Comparison of ENCODE assay signal across 8 mouse cellular contexts in genomic region chr2:30503677-30504621, GRCm38 (mm10). TPM values are rescaled to one million over a fixed set of nuclear protein-coding genes. Genes with fewer than 3 reads are reported as not detected.
A peak's percentile ranks its signal among the peaks of the same experiment; 100 is the strongest.
DNase-seq lines count a peak whose midpoint lies in the region; ATAC-seq and TF ChIP-seq lines count a peak whose summit lies in the region.

No protein-coding gene starts in this region.

- no peak overlapping the region for H3K9ac ChIP-seq in midbrain, postnatal 0 days (replicated peaks; ENCODE audit: low read length, poor library complexity, severe bottlenecking)

- 38% methylated on average over 23 of the region's 23 CpGs for WGBS in midbrain, postnatal 0 days

- H3K27me3 ChIP-seq in midbrain, postnatal 0 days (ENCODE audit: insufficient read depth, low read length): no peaks in the 10 kb centered on the region

- H3K4me1 ChIP-seq in midbrain, postnatal 0 days (ENCODE audit: insufficient read depth, low read length): no peaks in the 10 kb centered on the region

- no peak for TF ChIP-seq CTCF in midbrain, postnatal 0 days (IDR thresholded peaks at IDR 0.05)

- no peak overlapping the region for H3K4me3 ChIP-seq in midbrain, postnatal 0 days (ENCODE audit: low read depth, low read length)

- peak; percentile 33 for DNase-seq in adrenal gland, adult 2 months
- DNase-seq in adrenal gland, postnatal 4 days (ENCODE audit: low spot score in 2 of 2): no peak
- peak; percentile 47 for DNase-seq in kidney, postnatal 14 days
- no peak for DNase-seq in kidney, adult 11 months
- DNase-seq in frontal cortex, postnatal 25 days (ENCODE audit: low spot score in 2 of 2): peak; percentile 34 to 45
- DNase-seq in midbrain, postnatal 0 days (ENCODE audit: low spot score): peak; percentile 53
- no peak for DNase-seq in cerebellum, adult 9-10 months

- peak overlapping the region; percentile 34 for H3K27ac ChIP-seq in midbrain, postnatal 0 days (ENCODE audit: low read depth, low read length)

- H3K9me3 ChIP-seq in midbrain, postnatal 0 days (ENCODE audit: low read length): no peaks in the 10 kb centered on the region

- no peaks in the 10 kb centered on the region for H3K36me3 ChIP-seq in midbrain, postnatal 0 days (ENCODE audit: insufficient read depth, low read length)

- no peak for ATAC-seq in midbrain, postnatal 0 days (ENCODE audit: low FRiP score)
- ATAC-seq in megakaryocyte-erythroid progenitor cell, adult 5-6 weeks (replicated peaks; ENCODE audit: low FRiP score, low TSS enrichment, poor library complexity, severe bottlenecking): no peak

- H3K4me2 ChIP-seq in midbrain, postnatal 0 days (ENCODE audit: low read depth, low read length, poor library complexity, severe bottlenecking): no peak overlapping the region

RNA-seq across cellular contexts. Expression of gene Ier5l, which starts 29.9 kb away (rescaled TPM):
- total RNA-seq in adrenal gland, adult 2 months (2021): 1 to 10 TPM; 2.4 to 7.8 TPM
- polyA plus RNA-seq in adrenal gland, adult 2 months (2012; rRNA removed): 30.6 and 39.4 TPM in 2 replicates
- 10 to 100 TPM; 10.6 to 11.6 TPM for total RNA-seq in adrenal gland, postnatal 4 days (2021)
- total RNA-seq in midbrain, postnatal 0 days (2014; rRNA removed): 23.6 and 28.2 TPM in 2 replicates
- polyA plus RNA-seq in midbrain, postnatal 0 days (2015; fragmentation: Nextera tagmentation; extraction: Ambion mirVana): 2.6 and 3.2 TPM in 2 replicates
- total RNA-seq in megakaryocyte-erythroid progenitor cell, adult 5-6 weeks (2014; fragmentation: Nextera tagmentation): not detected in 2 replicates
- total RNA-seq in megakaryocyte-erythroid progenitor cell, adult 5-6 weeks (2017): 0.56 TPM in 1 of 2 replicates, not detected in the other

Comparison
In these comparisons a context has a peak if more than half of its experiments do, and no peak if none do; other contexts are left out.
1. DNase-seq: peak in adrenal gland, adult 2 months (single experiment), kidney, postnatal 14 days (single experiment), frontal cortex, postnatal 25 days (2 of 2) and midbrain, postnatal 0 days (single experiment); none in adrenal gland, postnatal 4 days (0 of 2), kidney, adult 11 months (single experiment) and cerebellum, adult 9-10 months (single experiment).